Mouse (Mus musculus): Measurements from ENCODE around the gene Il23a. TPM values are rescaled to one million over a fixed set of nuclear protein-coding genes. Genes with fewer than 3 reads are reported as not detected.
"Not testable (repeated sequence)": the region's sequence is repeated elsewhere in the genome, so short reads cannot be mapped to it uniquely, and the experiment has no call there.

Il23a gene
- polyA plus RNA-seq, 1 experiment from 2014 or later = 0.29 TPM

- Histone ChIP-seq H3K4me1 (ENCODE audit: control insufficient read depth, insufficient read depth, low read length) (no peaks in the 10 kb centered on the region), H3K36me3 (ENCODE audit: control insufficient read depth, insufficient read depth, low read length) (peaks cover 58% of the 10 kb centered on the region), H3K27ac (replicated peaks; ENCODE audit: low read depth, low read length) (no peak overlapping the region), H3K27me3 (replicated peaks; ENCODE audit: control insufficient read depth, insufficient read depth, low read length) (no peaks in the 10 kb centered on the region), H3K9me3 (ENCODE audit: control insufficient read depth, low read length) (no peaks in the 10 kb centered on the region), H3K4me2 (ENCODE audit: low read depth, low read length) (no peak overlapping the region), H3K9ac (ENCODE audit: low read depth, low read length) (no peak overlapping the region), H3K4me3 (ENCODE audit: low read depth, low read length) (no peak overlapping the region)
- 85% methylated on average over 6 of the region's 6 CpGs for WGBS
- DNase-seq (ENCODE audit: low spot score) (no peak), ATAC-seq (ENCODE audit: low read depth) (no peak)
Observed at GRCm38 (mm10) chr10:128280943-128281342, 17.6 kb downstream of the Il23a start.

GRCm38 (mm10) chr10:128278158-128278557 is 20.4 kb downstream of the Il23a start:
- DNase-seq (ENCODE audit: low spot score) = no peak
- no peaks in the 10 kb centered on the region for H3K4me1 ChIP-seq (ENCODE audit: control insufficient read depth, insufficient read depth, low read length)
- H3K4me2 ChIP-seq (ENCODE audit: low read depth, low read length) = no peak overlapping the region
- no peak overlapping the region for H3K27ac ChIP-seq (replicated peaks; ENCODE audit: low read depth, low read length)
- H3K36me3 ChIP-seq (ENCODE audit: control insufficient read depth, insufficient read depth, low read length) = peaks cover 37% of the 10 kb centered on the region
- WGBS = 40% methylated on average over 5 of the region's 6 CpGs
- no peak overlapping the region for H3K9ac ChIP-seq (ENCODE audit: low read depth, low read length)
- ATAC-seq (ENCODE audit: low read depth) = no peak
- H3K27me3 ChIP-seq (replicated peaks; ENCODE audit: control insufficient read depth, insufficient read depth, low read length) = no peaks in the 10 kb centered on the region
- no peaks in the 10 kb centered on the region for H3K9me3 ChIP-seq (ENCODE audit: control insufficient read depth, low read length)
- H3K4me3 ChIP-seq (ENCODE audit: low read depth, low read length) = no peak overlapping the region

GRCm38 (mm10) chr10:128275374-128275773 is 23.2 kb downstream of the Il23a start:
- H3K9ac ChIP-seq (ENCODE audit: low read depth, low read length); H3K4me2 ChIP-seq (ENCODE audit: low read depth, low read length); H3K4me1 ChIP-seq (ENCODE audit: control insufficient read depth, insufficient read depth, low read length); H3K4me3 ChIP-seq (ENCODE audit: low read depth, low read length); ATAC-seq (ENCODE audit: low read depth); H3K9me3 ChIP-seq (ENCODE audit: control insufficient read depth, low read length); H3K27me3 ChIP-seq (replicated peaks; ENCODE audit: control insufficient read depth, insufficient read depth, low read length); H3K27ac ChIP-seq (replicated peaks; ENCODE audit: low read depth, low read length); DNase-seq (ENCODE audit: low spot score): not testable (repeated sequence)
- H3K36me3 ChIP-seq (ENCODE audit: control insufficient read depth, insufficient read depth, low read length) = peaks cover 21% of the 10 kb centered on the region
- 85% methylated on average over 1 of the region's 1 CpGs for WGBS

GRCm38 (mm10) chr10:128272819-128273439 is 25.6 kb downstream of the Il23a start:
- WGBS = 92% methylated on average over 4 of the region's 7 CpGs
- H3K27ac ChIP-seq (replicated peaks; ENCODE audit: low read depth, low read length); H3K9ac ChIP-seq (ENCODE audit: low read depth, low read length); ATAC-seq (ENCODE audit: low read depth); H3K4me1 ChIP-seq (ENCODE audit: control insufficient read depth, insufficient read depth, low read length); H3K27me3 ChIP-seq (replicated peaks; ENCODE audit: control insufficient read depth, insufficient read depth, low read length); H3K9me3 ChIP-seq (ENCODE audit: control insufficient read depth, low read length); DNase-seq (ENCODE audit: low spot score); H3K4me3 ChIP-seq (ENCODE audit: low read depth, low read length); H3K4me2 ChIP-seq (ENCODE audit: low read depth, low read length): not testable (repeated sequence)
- H3K36me3 ChIP-seq (ENCODE audit: control insufficient read depth, insufficient read depth, low read length) = peaks cover 12% of the 10 kb centered on the region; the same call in 1 of the 2 replicates

- no peaks in the 10 kb centered on the region for H3K4me1 ChIP-seq (ENCODE audit: control insufficient read depth, insufficient read depth, low read length)
- peaks cover 6% of the 10 kb centered on the region; the same call in 1 of the 2 replicates for H3K36me3 ChIP-seq (ENCODE audit: control insufficient read depth, insufficient read depth, low read length)
- WGBS = 66% methylated on average over 2 of the region's 2 CpGs
- ATAC-seq (ENCODE audit: low read depth) (no peak), DNase-seq (ENCODE audit: low spot score) (no peak)
- H3K4me3 ChIP-seq (ENCODE audit: low read depth, low read length) = no peak overlapping the region
- H3K9me3 ChIP-seq (ENCODE audit: control insufficient read depth, low read length) = no peaks in the 10 kb centered on the region
- no peak overlapping the region for H3K4me2 ChIP-seq (ENCODE audit: low read depth, low read length)
- H3K27ac ChIP-seq (replicated peaks; ENCODE audit: low read depth, low read length) = no peak overlapping the region
- no peaks in the 10 kb centered on the region for H3K27me3 ChIP-seq (replicated peaks; ENCODE audit: control insufficient read depth, insufficient read depth, low read length)
- H3K9ac ChIP-seq (ENCODE audit: low read depth, low read length) = no peak overlapping the region
Observed at GRCm38 (mm10) chr10:128271883-128272282, 26.7 kb downstream of the Il23a start.

- peak overlapping the region; percentile 73 for H3K4me2 ChIP-seq (ENCODE audit: low read depth, low read length)
- H3K4me3 ChIP-seq (ENCODE audit: low read depth, low read length) = peak overlapping the region; percentile 82
- ATAC-seq (ENCODE audit: low read depth) (no peak), DNase-seq (ENCODE audit: low spot score) (no peak)
- peak overlapping the region; percentile 74; the same call in 1 of the 2 replicates for H3K27ac ChIP-seq (replicated peaks; ENCODE audit: low read depth, low read length)
- no peaks in the 10 kb centered on the region for H3K4me1 ChIP-seq (ENCODE audit: control insufficient read depth, insufficient read depth, low read length)
- H3K36me3 ChIP-seq (ENCODE audit: control insufficient read depth, insufficient read depth, low read length) = no peaks in the 10 kb centered on the region
- H3K27me3 ChIP-seq (replicated peaks; ENCODE audit: control insufficient read depth, insufficient read depth, low read length) = no peaks in the 10 kb centered on the region
- 40% methylated on average over 7 of the region's 7 CpGs for WGBS
- H3K9me3 ChIP-seq (ENCODE audit: control insufficient read depth, low read length) = no peaks in the 10 kb centered on the region
- H3K9ac ChIP-seq (ENCODE audit: low read depth, low read length) = peak overlapping the region; percentile 76
Observed at GRCm38 (mm10) chr10:128270866-128271265, 27.7 kb downstream of the Il23a start.

GRCm38 (mm10) chr10:128270287-128270841 is 28.2 kb downstream of the Il23a start, which contains the start of gene Stat2:
TSS of gene Stat2 (plus strand) at chr10:128270559.
- ATAC-seq (ENCODE audit: low read depth) (peak; percentile 99), DNase-seq (ENCODE audit: low spot score) (peak; percentile 99)
- under 1% methylated on average over 35 of the region's 43 CpGs for WGBS
- no peaks in the 10 kb centered on the region for H3K4me1 ChIP-seq (ENCODE audit: control insufficient read depth, insufficient read depth, low read length)
- peak within 1 kb of the TSS; percentile 73 for H3K4me2 ChIP-seq (ENCODE audit: low read depth, low read length)
- peak within 1 kb of the TSS; percentile 74 for H3K27ac ChIP-seq (replicated peaks; ENCODE audit: low read depth, low read length)
- H3K9ac ChIP-seq (ENCODE audit: low read depth, low read length) = peak within 1 kb of the TSS; percentile 76
- H3K27me3 ChIP-seq (replicated peaks; ENCODE audit: control insufficient read depth, insufficient read depth, low read length) = no peaks in the 10 kb centered on the region
- no peaks in the 10 kb centered on the region for H3K36me3 ChIP-seq (ENCODE audit: control insufficient read depth, insufficient read depth, low read length)
- H3K4me3 ChIP-seq (ENCODE audit: low read depth, low read length) = peak within 1 kb of the TSS; percentile 82
- no peaks in the 10 kb centered on the region for H3K9me3 ChIP-seq (ENCODE audit: control insufficient read depth, low read length)

GRCm38 (mm10) chr10:128269206-128269910 is 29.2 kb downstream of the Il23a start:
- DNase-seq (ENCODE audit: low spot score) (no peak), ATAC-seq (ENCODE audit: low read depth) (no peak)
- Histone ChIP-seq H3K9me3 (ENCODE audit: control insufficient read depth, low read length) (no peaks in the 10 kb centered on the region), H3K4me3 (ENCODE audit: low read depth, low read length) (no peak overlapping the region), H3K4me1 (ENCODE audit: control insufficient read depth, insufficient read depth, low read length) (no peaks in the 10 kb centered on the region), H3K36me3 (ENCODE audit: control insufficient read depth, insufficient read depth, low read length) (no peaks in the 10 kb centered on the region), H3K9ac (ENCODE audit: low read depth, low read length) (no peak overlapping the region), H3K4me2 (ENCODE audit: low read depth, low read length) (peak overlapping the region; percentile 73; the same call in 1 of the 2 replicates), H3K27me3 (replicated peaks; ENCODE audit: control insufficient read depth, insufficient read depth, low read length) (no peaks in the 10 kb centered on the region), H3K27ac (replicated peaks; ENCODE audit: low read depth, low read length) (no peak overlapping the region)
- 90% methylated on average over 16 of the region's 16 CpGs for WGBS

Data from embryonic facial prominence, embryonic 14.5 days (tissue).